Mouse (Mus musculus) liver, embryonic 15.5 days (tissue): ENCODE data around the gene Tmeff2. TPM values are rescaled to one million over a fixed set of nuclear protein-coding genes. Genes with fewer than 3 reads are reported as not detected.
"Not testable (repeated sequence)": the region's sequence is repeated elsewhere in the genome, so short reads cannot be mapped to it uniquely, and the experiment has no call there.

Experiments used
- ATAC-seq: fragments of 200-750 bp; cut with Nextera tagmentation; 2 replicates; pipeline ENCODE4 v1.8.0; 2017; ENCODE audit warnings: moderate number of reproducible peaks, mild to moderate bottlenecking, moderate library complexity; ENCODE audit not compliant: insufficient read depth
- H3K27ac ChIP-seq: fragments of 300-500 bp; sonication (generic); replicated peaks from 2 replicates; pipeline ENCODE4 v1.5.1; 2015; ENCODE audit warnings: mild to moderate bottlenecking, inconsistent platforms
- H3K27me3 ChIP-seq: fragments of 300-500 bp; sonication (generic); 2 replicates; pipeline ENCODE4 v1.6.1; 2015; ENCODE audit warnings: mild to moderate bottlenecking, inconsistent platforms
- H3K36me3 ChIP-seq: fragments of 300-500 bp; sonication (generic); replicated peaks from 2 replicates; pipeline ENCODE4 v1.6.1; 2015; ENCODE audit warnings: moderate library complexity, mild to moderate bottlenecking, inconsistent platforms
- H3K4me1 ChIP-seq: fragments of 300-500 bp; sonication (generic); replicated peaks from 2 replicates; pipeline ENCODE4 v1.6.1; 2015; ENCODE audit warnings: inconsistent platforms
- H3K4me2 ChIP-seq: fragments of 300-500 bp; sonication (generic); 2 replicates; pipeline ENCODE4 v1.6.1; 2015; ENCODE audit warnings: moderate library complexity, mild to moderate bottlenecking, inconsistent platforms
- H3K4me3 ChIP-seq: fragments of 300-500 bp; sonication (generic); replicated peaks from 2 replicates; pipeline ENCODE4 v1.5.1; 2015; ENCODE audit warnings: mild to moderate bottlenecking, inconsistent platforms
- H3K9ac ChIP-seq: fragments of 300-500 bp; sonication (generic); 2 replicates; pipeline ENCODE4 v1.6.1; 2015; ENCODE audit warnings: moderate library complexity, mild to moderate bottlenecking, inconsistent platforms
- H3K9me3 ChIP-seq: fragments of 300-500 bp; sonication (generic); replicated peaks from 2 replicates; pipeline ENCODE4 v1.6.1; 2016; ENCODE audit warnings: inconsistent platforms
- WGBS: fragments of 180-500 bp; shearing (Covaris S2); methylation state at CpG from one replicate; pipeline ENCODE4 v1.1.7; 2015; ENCODE audit warnings: mixed read lengths; ENCODE audit not compliant: insufficient replicate concordance; 5-methylcytosine and 5-hydroxymethylcytosine counted together
- polyA plus RNA-seq: library from polyadenylated mRNA; unstranded; fragments of >200 nt; fragmentation: Nextera tagmentation; extraction: Ambion mirVana; gene quantifications from 2 replicates; pipeline ENCODE4 v1.2.1, GENCODE M21; 2015

The Tmeff2 gene
- polyA plus RNA-seq = 0.91 and 0.96 TPM in 2 replicates

DNA sequence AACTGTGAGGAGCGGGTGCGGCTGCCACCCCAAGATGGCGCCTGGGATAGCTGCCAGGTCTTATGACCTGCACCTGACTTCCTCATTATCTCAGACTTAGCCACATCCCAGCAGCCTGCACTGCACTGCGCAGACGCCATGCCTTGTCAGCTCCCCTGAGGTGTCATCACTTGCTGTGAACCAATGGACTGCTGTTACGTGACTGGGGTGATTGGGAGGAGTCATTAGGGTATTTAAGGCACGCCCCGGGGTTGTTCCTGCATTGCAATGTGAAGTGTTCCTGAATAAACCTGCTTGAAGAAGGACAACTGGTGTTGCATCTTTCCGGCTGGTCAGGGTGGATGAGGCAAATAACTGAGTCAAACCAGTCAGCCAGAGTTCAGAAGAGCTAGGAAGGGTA lies at the start of gene Tmeff2:
Gene Tmeff2, plus strand, starts transcription at position 262 of the 400 bp plus-strand sequence.
- not testable (repeated sequence) for H3K4me3 ChIP-seq, H3K4me1 ChIP-seq, H3K36me3 ChIP-seq, H3K27me3 ChIP-seq, H3K9me3 ChIP-seq, H3K4me2 ChIP-seq, H3K27ac ChIP-seq, ATAC-seq, H3K9ac ChIP-seq
- 64% methylated on average over 9 of the region's 9 CpGs for WGBS

DNA sequence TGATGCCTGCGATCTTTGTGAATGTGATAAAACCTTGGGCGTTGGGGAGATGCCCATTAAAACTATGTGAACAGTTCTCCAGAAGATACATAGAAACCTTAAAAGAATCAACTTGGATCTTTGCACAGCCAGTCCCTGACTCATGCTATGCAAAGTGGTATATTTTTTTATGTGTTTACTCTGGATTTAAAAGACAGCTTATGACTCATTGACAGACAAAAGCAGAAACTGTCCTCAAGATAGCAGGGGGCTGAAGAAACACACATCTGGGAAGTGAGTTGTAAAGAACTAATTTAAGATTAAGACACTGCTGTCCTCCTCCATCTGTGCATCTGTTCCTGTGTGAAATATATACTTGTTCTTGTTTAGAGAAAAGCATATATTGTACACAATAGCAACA lies 38.9 kb upstream of the Tmeff2 start:
- H3K4me1 ChIP-seq = no peaks in the 10 kb centered on the region
- no peak for ATAC-seq
- WGBS = 65% methylated on average over 2 of the region's 2 CpGs
- H3K9ac ChIP-seq = no peak overlapping the region
- H3K4me2 ChIP-seq = no peak overlapping the region
- no peaks in the 10 kb centered on the region for H3K27me3 ChIP-seq
- H3K4me3 ChIP-seq = no peak overlapping the region
- H3K36me3 ChIP-seq = no peaks in the 10 kb centered on the region
- no peak overlapping the region for H3K27ac ChIP-seq
- no peaks in the 10 kb centered on the region for H3K9me3 ChIP-seq

DNA sequence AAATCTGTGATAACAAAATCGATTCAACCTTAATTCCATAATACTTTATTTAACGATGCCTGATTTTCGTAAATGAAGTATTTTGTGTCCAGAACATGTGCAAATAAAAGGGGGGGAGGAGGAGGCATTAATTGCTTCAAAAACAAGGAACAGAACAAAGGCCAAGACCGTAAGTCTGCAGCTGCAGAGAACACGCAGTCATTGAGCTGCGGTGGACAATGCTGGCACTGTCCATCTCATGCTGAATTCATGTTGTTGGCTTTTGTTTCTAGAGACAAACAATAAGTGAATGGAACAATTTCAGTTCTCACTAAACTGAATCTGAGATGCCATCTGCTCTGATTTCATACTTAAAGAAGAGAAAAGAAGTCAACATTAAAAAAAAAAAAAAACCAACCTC lies 2.8 kb upstream of the Tmeff2 start:
- H3K4me3 ChIP-seq = no peak overlapping the region
- H3K4me2 ChIP-seq = no peak overlapping the region
- H3K9me3 ChIP-seq = no peaks in the 10 kb centered on the region
- H3K9ac ChIP-seq = no peak overlapping the region
- ATAC-seq = no peak
- no peak overlapping the region for H3K27ac ChIP-seq
- H3K4me1 ChIP-seq = no peaks in the 10 kb centered on the region
- 57% methylated on average over 6 of the region's 6 CpGs for WGBS
- H3K36me3 ChIP-seq = no peaks in the 10 kb centered on the region
- H3K27me3 ChIP-seq = no peaks in the 10 kb centered on the region

DNA sequence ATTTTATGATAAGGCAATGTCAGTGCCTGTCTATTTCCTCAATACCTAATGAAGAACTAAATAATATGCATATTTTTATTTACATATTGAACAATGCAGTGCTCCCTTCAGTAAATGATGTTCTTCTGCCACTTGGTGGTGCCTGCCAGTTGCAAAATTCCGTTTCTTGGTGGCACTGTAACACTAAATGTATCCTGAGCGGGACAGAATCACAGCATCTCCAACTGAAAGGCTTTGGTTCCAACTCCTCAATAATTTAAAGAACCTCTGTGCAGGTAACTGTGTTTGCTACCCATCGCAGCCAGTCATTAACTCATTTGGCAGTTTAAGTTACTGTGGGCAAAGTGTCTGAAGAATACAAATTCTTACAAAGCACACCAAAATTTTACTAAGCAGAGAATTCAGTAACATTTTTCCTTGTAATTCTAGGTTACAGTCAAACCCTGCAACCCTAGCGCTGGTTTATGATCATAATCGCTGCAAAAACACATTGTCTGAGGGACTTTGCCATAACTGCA lies 24.4 kb downstream of the Tmeff2 start:
- H3K4me3 ChIP-seq = no peak overlapping the region
- no peak overlapping the region for H3K9ac ChIP-seq
- ATAC-seq = no peak
- WGBS = 33% methylated on average over 5 of the region's 5 CpGs
- no peak overlapping the region for H3K4me2 ChIP-seq
- peaks cover 6% of the 10 kb centered on the region; the same call in 1 of the 2 replicates for H3K4me1 ChIP-seq
- no peak overlapping the region for H3K27ac ChIP-seq
- H3K36me3 ChIP-seq = no peaks in the 10 kb centered on the region
- H3K9me3 ChIP-seq = no peaks in the 10 kb centered on the region
- H3K27me3 ChIP-seq = peaks cover 50% of the 10 kb centered on the region

DNA sequence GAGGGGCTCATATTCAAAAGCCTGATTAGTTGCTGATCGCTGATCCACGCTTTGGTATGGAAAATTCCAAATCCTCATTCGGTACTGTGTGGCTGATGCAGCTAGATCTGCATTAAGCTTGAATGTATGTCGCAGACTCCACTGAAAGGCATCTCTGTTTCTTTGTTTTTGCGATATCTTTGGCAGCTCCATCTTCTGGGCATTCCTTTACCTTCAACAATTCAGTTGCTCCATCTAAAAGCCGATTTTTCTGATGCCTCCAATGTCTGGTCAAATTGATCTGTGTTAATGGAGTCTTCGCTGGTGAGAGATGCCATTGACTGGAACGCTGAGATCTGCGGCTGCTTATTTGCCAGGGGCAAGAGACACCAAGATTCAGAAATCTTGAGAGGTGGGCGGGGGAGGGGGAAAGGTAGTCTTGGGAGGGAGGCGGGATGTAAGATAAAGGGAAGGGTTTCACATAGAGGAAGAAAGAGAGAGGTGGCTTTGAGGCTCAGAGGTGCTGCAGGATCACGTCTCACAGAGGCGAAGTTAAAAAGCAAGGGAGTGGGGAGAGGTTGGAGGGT lies 25.0 kb downstream of the Tmeff2 start:
- Histone ChIP-seq H3K4me2 (no peak overlapping the region), H3K27ac (no peak overlapping the region), H3K4me1 (peaks cover 6% of the 10 kb centered on the region; the same call in 1 of the 2 replicates), H3K27me3 (peaks cover 50% of the 10 kb centered on the region), H3K9ac (no peak overlapping the region), H3K9me3 (no peaks in the 10 kb centered on the region), H3K4me3 (no peak overlapping the region), H3K36me3 (no peaks in the 10 kb centered on the region)
- 14% methylated on average over 13 of the region's 13 CpGs for WGBS
- ATAC-seq = no peak

DNA sequence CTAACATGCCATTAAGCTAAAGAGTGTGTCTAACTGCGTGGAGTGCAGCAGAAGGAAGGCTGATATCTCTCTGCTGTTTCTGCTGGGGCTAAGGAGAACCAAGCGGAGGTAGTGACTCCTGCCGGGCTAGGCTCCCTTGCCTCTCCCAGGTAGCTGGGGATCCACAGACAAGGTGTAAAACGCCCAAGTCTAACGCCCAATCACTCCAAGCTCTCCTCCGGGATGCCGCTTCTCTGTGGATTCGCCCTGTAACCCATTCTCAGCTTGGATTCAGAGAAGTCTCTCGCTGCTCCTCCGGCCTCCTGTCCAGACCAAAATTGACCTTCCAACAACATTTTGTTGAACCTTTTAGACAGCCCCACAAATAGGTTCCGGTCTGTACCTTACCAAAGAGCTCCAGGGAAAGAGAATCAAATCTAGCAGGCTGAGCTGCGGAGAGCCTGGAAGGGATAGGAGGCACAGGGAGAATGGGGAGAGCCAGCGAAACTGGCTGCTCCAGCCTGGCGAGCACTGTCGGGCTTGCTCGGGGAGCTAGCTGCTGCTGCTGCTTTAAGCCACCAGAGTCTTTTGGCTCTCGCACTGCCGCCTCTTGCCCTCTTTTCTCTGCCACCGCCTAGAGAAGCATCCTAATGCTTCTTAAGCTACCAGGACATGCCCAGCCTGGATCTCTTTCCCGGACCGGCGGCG lies 26.1 kb downstream of the Tmeff2 start:
- H3K4me2 ChIP-seq = peak overlapping the region; percentile 72
- 3% methylated on average over 23 of the region's 23 CpGs for WGBS
- 0 out of 2 replicates have a peak, but pooled peaks have one; percentile 22 for ATAC-seq
- peak overlapping the region; percentile 47 for H3K4me3 ChIP-seq
- H3K4me1 ChIP-seq = peaks cover 6% of the 10 kb centered on the region; the same call in 1 of the 2 replicates
- peaks cover 50% of the 10 kb centered on the region for H3K27me3 ChIP-seq
- no peak overlapping the region for H3K9ac ChIP-seq
- no peak overlapping the region for H3K27ac ChIP-seq
- no peaks in the 10 kb centered on the region for H3K9me3 ChIP-seq
- no peaks in the 10 kb centered on the region for H3K36me3 ChIP-seq

DNA sequence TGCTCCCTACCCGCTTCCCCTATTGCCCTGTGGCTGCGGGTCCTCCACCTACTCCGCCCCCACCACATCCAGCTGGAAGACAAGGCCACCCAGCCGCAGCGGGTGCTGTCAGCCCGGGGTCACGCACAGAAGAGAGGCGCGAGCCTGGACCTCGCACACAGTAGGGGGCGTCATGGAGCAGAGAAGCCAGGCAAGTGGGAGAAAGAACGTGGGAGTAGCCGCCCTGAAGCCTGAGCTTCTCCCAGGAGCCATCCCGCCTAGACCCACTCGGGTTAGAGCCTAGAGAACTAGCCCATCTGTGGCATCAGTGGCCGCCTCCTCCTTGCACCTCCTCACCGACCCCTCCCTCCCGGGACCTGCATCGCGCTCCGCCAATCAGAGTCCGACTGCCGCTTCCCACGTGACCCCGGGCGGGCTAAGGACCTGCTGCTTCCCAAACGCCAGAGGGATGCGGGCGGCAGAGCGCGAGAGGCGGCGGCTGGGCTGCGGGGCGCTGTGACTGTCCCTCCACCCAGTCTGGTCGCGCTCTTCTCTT lies 26.7 kb downstream of the Tmeff2 start:
- H3K27me3 ChIP-seq = peaks cover 50% of the 10 kb centered on the region
- ATAC-seq = peak; percentile 64
- peaks cover 6% of the 10 kb centered on the region; the same call in 1 of the 2 replicates for H3K4me1 ChIP-seq
- peak overlapping the region; percentile 72 for H3K4me2 ChIP-seq
- no peaks in the 10 kb centered on the region for H3K9me3 ChIP-seq
- no peak overlapping the region for H3K9ac ChIP-seq
- no peaks in the 10 kb centered on the region for H3K36me3 ChIP-seq
- H3K27ac ChIP-seq = no peak overlapping the region
- WGBS = under 1% methylated on average over 37 of the region's 37 CpGs
- H3K4me3 ChIP-seq = peak overlapping the region; percentile 47

DNA sequence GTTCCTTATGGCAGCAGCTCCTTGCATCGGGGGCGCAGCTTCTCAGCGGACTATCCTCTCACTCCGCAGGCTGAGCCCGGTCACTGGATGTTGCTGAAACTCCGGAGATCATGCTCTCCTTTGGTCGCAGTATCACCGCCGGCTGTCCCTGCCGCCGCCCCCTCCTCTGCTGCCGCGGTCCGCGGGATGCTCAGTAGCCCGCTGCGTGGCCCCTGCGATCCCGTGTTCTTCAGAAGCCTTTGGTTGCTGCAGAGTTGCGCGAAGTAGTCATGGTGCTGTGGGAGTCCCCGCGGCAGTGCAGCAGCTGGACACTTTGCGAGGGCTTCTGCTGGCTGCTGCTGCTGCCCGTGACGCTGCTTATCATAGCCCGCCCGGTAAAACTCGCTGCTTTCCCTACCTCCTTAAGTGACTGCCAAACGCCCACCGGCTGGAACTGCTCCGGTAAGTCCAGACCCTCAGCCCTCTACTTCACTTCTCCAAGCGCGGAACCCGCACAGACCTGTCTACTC lies 27.3 kb downstream of the Tmeff2 start:
- Histone ChIP-seq H3K4me1 (peaks cover 6% of the 10 kb centered on the region; the same call in 1 of the 2 replicates), H3K4me2 (peak overlapping the region; percentile 72), H3K27ac (no peak overlapping the region), H3K9ac (no peak overlapping the region), H3K27me3 (peaks cover 50% of the 10 kb centered on the region), H3K4me3 (peak overlapping the region; percentile 47), H3K9me3 (no peaks in the 10 kb centered on the region), H3K36me3 (no peaks in the 10 kb centered on the region)
- peak; percentile 25; the same call in 1 of the 2 replicates for ATAC-seq
- 1% methylated on average over 35 of the region's 35 CpGs for WGBS

DNA sequence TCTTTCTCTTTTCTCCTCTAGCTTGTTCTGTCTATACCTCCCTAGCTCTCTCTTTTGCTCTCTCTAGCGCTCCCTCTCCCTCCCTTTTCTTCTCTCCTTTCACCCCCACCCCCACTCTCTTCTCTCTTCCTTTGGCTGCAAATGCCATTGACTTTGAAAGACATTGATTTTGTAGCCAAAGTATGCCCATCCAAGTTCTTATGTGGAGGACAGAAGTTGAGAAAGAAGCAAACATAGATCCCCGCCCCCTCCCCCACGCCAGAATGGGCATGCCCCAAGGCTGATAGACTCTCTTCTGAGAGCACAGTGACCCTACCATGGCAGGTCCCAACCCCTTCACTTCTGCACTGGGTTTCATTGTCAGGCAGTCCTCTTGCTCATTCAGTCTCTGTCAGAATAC lies 28.3 kb downstream of the Tmeff2 start:
- Histone ChIP-seq H3K9me3 (no peaks in the 10 kb centered on the region), H3K4me1 (peaks cover 6% of the 10 kb centered on the region; the same call in 1 of the 2 replicates), H3K27ac (no peak overlapping the region), H3K9ac (no peak overlapping the region), H3K36me3 (no peaks in the 10 kb centered on the region), H3K4me2 (no peak overlapping the region), H3K27me3 (peaks cover 50% of the 10 kb centered on the region), H3K4me3 (no peak overlapping the region)
- WGBS = 27% methylated on average over 3 of the region's 3 CpGs
- no peak for ATAC-seq

DNA sequence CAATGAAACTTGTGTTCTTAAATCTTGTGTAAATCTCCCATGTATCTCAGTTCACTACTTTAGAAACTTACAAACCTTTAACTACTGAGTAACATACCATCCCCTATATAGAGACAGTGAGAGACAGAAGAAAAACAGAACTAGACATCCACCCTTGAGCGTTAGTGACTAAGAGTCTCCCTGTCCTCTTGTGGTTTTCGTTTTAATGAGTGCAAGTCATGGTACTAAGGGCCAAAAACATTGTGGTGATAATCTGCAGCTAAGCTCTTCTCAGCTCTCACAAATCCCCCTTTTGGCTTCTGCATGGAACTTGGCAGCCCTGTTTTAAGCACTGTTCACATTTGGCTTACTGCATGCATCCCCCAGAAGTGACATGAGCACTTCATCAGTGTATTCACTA lies 34.6 kb downstream of the Tmeff2 start:
- no peak overlapping the region for H3K9ac ChIP-seq
- H3K9me3 ChIP-seq = no peaks in the 10 kb centered on the region
- no peak overlapping the region for H3K27ac ChIP-seq
- H3K4me3 ChIP-seq = no peak overlapping the region
- H3K27me3 ChIP-seq = no peaks in the 10 kb centered on the region
- 16% methylated on average over 2 of the region's 2 CpGs for WGBS
- H3K4me2 ChIP-seq = no peak overlapping the region
- H3K36me3 ChIP-seq = no peaks in the 10 kb centered on the region
- no peak for ATAC-seq
- H3K4me1 ChIP-seq = no peaks in the 10 kb centered on the region

DNA sequence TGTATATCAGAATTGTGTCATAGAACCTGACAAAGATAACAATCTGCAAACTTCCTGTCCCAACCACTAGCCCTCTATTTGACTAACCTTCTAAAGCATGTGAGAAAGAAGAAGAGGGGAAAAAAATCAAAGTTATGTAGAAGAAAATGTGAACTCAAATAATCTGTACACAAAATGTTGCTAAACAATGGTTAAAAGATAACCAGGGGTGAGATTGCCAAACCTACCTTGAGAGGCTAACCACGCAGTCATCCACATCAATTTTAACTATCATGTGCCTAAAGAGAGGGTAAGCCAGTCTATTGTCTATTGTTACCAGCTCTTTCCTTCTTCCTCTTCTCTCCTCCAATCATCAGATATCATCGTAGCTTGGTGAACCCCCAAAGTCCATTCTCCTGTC lies 35.0 kb downstream of the Tmeff2 start:
- H3K4me1 ChIP-seq = no peaks in the 10 kb centered on the region
- no peak overlapping the region for H3K27ac ChIP-seq
- WGBS = 12% methylated on average over 2 of the region's 2 CpGs
- no peak for ATAC-seq
- no peaks in the 10 kb centered on the region for H3K27me3 ChIP-seq
- no peak overlapping the region for H3K9ac ChIP-seq
- H3K36me3 ChIP-seq = no peaks in the 10 kb centered on the region
- no peak overlapping the region for H3K4me2 ChIP-seq
- no peaks in the 10 kb centered on the region for H3K9me3 ChIP-seq
- H3K4me3 ChIP-seq = no peak overlapping the region
